Mouse (Mus musculus) ovary, adult 18-20 months (tissue): ENCODE measurements around the gene Ikbkg.
"Not testable (repeated sequence)": the region's sequence is repeated elsewhere in the genome, so short reads cannot be mapped to it uniquely, and the experiment has no call there.

Source experiments
- DNase-seq: peaks from one replicate; pipeline ENCODE4 v3.0.0; 2022; ENCODE audit warnings: low spot score, mixed read lengths

Gene Ikbkg

GRCm38 (mm10) chrX:74451157-74451912 lies 58.2 kb downstream of the Ikbkg start:
- no peak for DNase-seq

- DNase-seq, result no peak
Observed at GRCm38 (mm10) chrX:74452773-74453172, 59.7 kb downstream of the Ikbkg start.

- not testable (repeated sequence) for DNase-seq
Observed at GRCm38 (mm10) chrX:74481349-74481885, 88.3 kb downstream of the Ikbkg start, which contains the start of gene Gm6880. TSS of gene Gm6880 (minus strand) at chrX:74481399.

GRCm38 (mm10) chrX:74497131-74497530 lies 104.0 kb downstream of the Ikbkg start:
- DNase-seq, result no peak
